Mouse (Mus musculus): ENCODE measurements around the gene Ddx11.

GRCm38 (mm10) chr17:66111402-66111959 lies 11.8 kb upstream of the Ddx11 start, which contains the start of gene Washc1:
- TF ChIP-seq CTCF (conservative IDR thresholded peaks at IDR 0.05; ENCODE audit: low read length) (no peak), NANOG (IDR thresholded peaks at IDR 0.05; ENCODE audit: borderline replicate concordance, low read length) (no peak), POU5F1 (IDR thresholded peaks at IDR 0.05; ENCODE audit: borderline replicate concordance, low read length) (no peak)
